Mouse (Mus musculus) bone marrow, adult 2 months (tissue): Measurements from ENCODE around the gene Nmt1. TPM values are rescaled to one million over a fixed set of nuclear protein-coding genes. Genes with fewer than 3 reads are reported as not detected.

Experiments
- H3K27ac ChIP-seq: fragments of 200-500 bp; 2 replicates; pipeline ENCODE4 v1.5.1; 2012; ENCODE audit warnings: low read depth, mild to moderate bottlenecking, control low read depth, inconsistent platforms, low read length; ENCODE audit not compliant: control insufficient read depth, poor library complexity, insufficient read depth
- H3K4me1 ChIP-seq: fragments of 200-500 bp; 2 replicates; pipeline ENCODE4 v1.6.1; 2011; ENCODE audit warnings: low read length; ENCODE audit not compliant: control insufficient read depth, insufficient read depth
- H3K4me3 ChIP-seq: fragments of 200-500 bp; replicated peaks from 2 replicates; pipeline ENCODE3; 2011; ENCODE audit warnings: mild to moderate bottlenecking, low read depth, low read length, control low read depth; ENCODE audit not compliant: control insufficient read depth
- CTCF ChIP-seq: fragments of 200-500 bp; IDR thresholded peaks from 2 replicates; pipeline ENCODE4 v1.5.1; 2011; ENCODE audit warnings: low read length, control low read depth; ENCODE audit not compliant: control insufficient read depth, insufficient read depth
- POLR2A ChIP-seq: fragments of 200-500 bp; IDR thresholded peaks from 2 replicates; pipeline ENCODE4 v1.6.1; 2011; ENCODE audit warnings: low read depth, mild to moderate bottlenecking, control low read depth, low read length, borderline replicate concordance; ENCODE audit not compliant: control insufficient read depth
- WGBS: fragments of 180-500 bp; shearing (Covaris S2); methylation state at CpG from one replicate; pipeline ENCODE4 v1.1.7; 2018; 5-methylcytosine and 5-hydroxymethylcytosine counted together
- polyA plus RNA-seq: library from polyadenylated mRNA; stranded (reverse); fragments of >200 nt; gene quantifications from 2 replicates; pipeline ENCODE4 v1.2.4, GENCODE M21; 2011; ENCODE audit warnings: low replicate concordance; ENCODE audit not compliant: missing spikeins, insufficient read depth, insufficient read length

Gene Nmt1
- polyA plus RNA-seq, 1 experiment = 38.2 TPM

- H3K4me1 ChIP-seq = peaks cover 9% of the 10 kb centered on the region
- H3K4me3 ChIP-seq = no peak overlapping the region
- TF ChIP-seq CTCF (no peak), POLR2A (no peak)
- WGBS = 89% methylated on average over 6 of the region's 6 CpGs
- no peak overlapping the region for H3K27ac ChIP-seq
Measured at GRCm38 (mm10) chr11:103105810-103106209, 77.8 kb downstream of the Nmt1 start.

- TF ChIP-seq POLR2A (no peak), CTCF (no peak)
- WGBS = 68% methylated on average over 4 of the region's 4 CpGs
- Histone ChIP-seq H3K4me3 (no peak overlapping the region), H3K27ac (no peak overlapping the region), H3K4me1 (peaks cover 9% of the 10 kb centered on the region)
Measured at GRCm38 (mm10) chr11:103106386-103106785, 78.4 kb downstream of the Nmt1 start.

GRCm38 (mm10) chr11:103111301-103111700 is 83.3 kb downstream of the Nmt1 start:
- WGBS = 70% methylated on average over 10 of the region's 10 CpGs
- no peak overlapping the region for H3K27ac ChIP-seq
- H3K4me3 ChIP-seq = no peak overlapping the region
- TF ChIP-seq CTCF (no peak), POLR2A (no peak)
- H3K4me1 ChIP-seq = no peaks in the 10 kb centered on the region; the same call in 1 of the 2 replicates

- no peaks in the 10 kb centered on the region; the same call in 1 of the 2 replicates for H3K4me1 ChIP-seq
- 10% methylated on average over 28 of the region's 28 CpGs for WGBS
- no peak overlapping the region for H3K4me3 ChIP-seq
- H3K27ac ChIP-seq = no peak overlapping the region
- TF ChIP-seq POLR2A (no peak), CTCF (no peak)
Measured at GRCm38 (mm10) chr11:103111881-103112551, 84.0 kb downstream of the Nmt1 start.

- no peak overlapping the region for H3K4me3 ChIP-seq
- no peaks in the 10 kb centered on the region; the same call in 1 of the 2 replicates for H3K4me1 ChIP-seq
- TF ChIP-seq CTCF = no peak
- no peak for TF ChIP-seq POLR2A
- no peak overlapping the region for H3K27ac ChIP-seq
- WGBS = 58% methylated on average over 9 of the region's 9 CpGs
Measured at GRCm38 (mm10) chr11:103112552-103112912, 84.5 kb downstream of the Nmt1 start.

GRCm38 (mm10) chr11:103113005-103113404 is 85.0 kb downstream of the Nmt1 start:
- WGBS = 85% methylated on average over 12 of the region's 12 CpGs
- Histone ChIP-seq H3K4me1 (no peaks in the 10 kb centered on the region; the same call in 1 of the 2 replicates), H3K4me3 (no peak overlapping the region), H3K27ac (no peak overlapping the region)
- TF ChIP-seq CTCF (no peak), POLR2A (no peak)

GRCm38 (mm10) chr11:103113771-103114170 is 85.8 kb downstream of the Nmt1 start:
- 81% methylated on average over 4 of the region's 4 CpGs for WGBS
- no peak for TF ChIP-seq CTCF
- TF ChIP-seq POLR2A = no peak
- H3K4me3 ChIP-seq = no peak overlapping the region
- no peaks in the 10 kb centered on the region; the same call in 1 of the 2 replicates for H3K4me1 ChIP-seq
- H3K27ac ChIP-seq = no peak overlapping the region

- Histone ChIP-seq H3K4me1 (no peaks in the 10 kb centered on the region; the same call in 1 of the 2 replicates), H3K4me3 (peak overlapping the region; percentile 74)
- WGBS = 80% methylated on average over 11 of the region's 11 CpGs
Measured at GRCm38 (mm10) chr11:103114270-103114943, 86.4 kb downstream of the Nmt1 start.

More at GRCm38 (mm10) chr11:103114270-103114943, 86.4 kb downstream of the Nmt1 start:
- TF ChIP-seq POLR2A (no peak), CTCF (no peak)
- H3K27ac ChIP-seq = peak overlapping the region; percentile 94
